Mouse (Mus musculus): Measurements from ENCODE around the gene Samd8.
A peak's percentile ranks its signal among the peaks of the same experiment; 100 is the strongest.

Samd8 gene

GRCm38 (mm10) chr14:21746251-21746650 is 4.1 kb upstream of the Samd8 start:
- DNase-seq: no peak

DNA sequence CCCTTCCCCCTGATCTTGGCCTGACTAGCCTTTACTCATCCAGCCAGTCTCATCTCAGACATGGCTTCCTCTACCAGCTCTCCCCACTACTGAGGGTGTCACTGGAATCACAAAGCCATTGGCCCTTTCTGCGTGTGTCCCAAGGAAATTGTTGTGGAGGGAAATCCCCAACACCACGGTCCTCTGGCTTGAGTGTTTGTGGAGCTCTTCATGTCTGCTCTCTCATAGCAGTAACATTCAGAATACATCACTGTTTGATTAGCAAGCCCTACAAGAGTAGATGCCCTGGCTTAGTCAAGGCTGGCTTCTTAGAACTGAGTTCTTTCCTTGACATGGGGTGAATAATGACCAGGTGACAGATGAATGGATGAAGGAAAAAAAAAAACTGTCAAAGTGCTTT is 3.5 kb upstream of the Samd8 start:
- DNase-seq: no peak

DNA sequence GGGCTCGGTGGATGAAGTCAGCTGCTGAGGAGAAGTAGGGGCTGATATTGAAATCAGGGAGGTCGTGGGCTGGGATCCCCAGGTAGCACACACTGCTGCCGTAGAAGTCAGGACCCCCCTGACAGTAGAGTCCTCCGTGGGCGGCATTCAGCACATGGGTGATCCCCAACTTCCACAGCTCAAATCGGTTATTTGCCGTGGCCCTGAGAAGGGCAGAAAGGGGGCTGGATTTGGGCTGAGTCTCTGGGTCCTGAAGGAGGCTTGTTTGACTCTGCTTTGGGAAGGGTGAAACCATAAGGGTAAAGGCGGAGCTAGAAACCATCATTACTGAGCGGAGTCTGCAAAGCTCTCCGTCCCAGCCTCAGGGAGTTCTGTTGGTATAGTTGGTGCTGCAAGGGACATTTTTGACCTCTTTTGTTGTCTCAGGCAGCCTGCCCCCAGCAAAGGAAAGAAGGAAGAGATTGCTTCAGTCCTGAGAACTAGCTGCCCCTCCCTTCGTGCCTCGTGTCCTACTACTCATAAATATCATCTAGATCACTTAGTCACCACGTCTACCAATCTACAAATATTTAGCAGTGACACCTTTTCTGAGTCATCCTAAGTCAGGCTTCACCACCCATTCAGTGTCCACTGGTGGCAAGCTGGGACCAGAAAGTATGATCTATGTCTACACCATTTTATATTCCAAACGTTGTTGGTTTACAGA is 2.7 kb upstream of the Samd8 start:
- DNase-seq: no peak

- no peak for DNase-seq
Observed at GRCm38 (mm10) chr14:21748142-21748870, 2.0 kb upstream of the Samd8 start.

DNA sequence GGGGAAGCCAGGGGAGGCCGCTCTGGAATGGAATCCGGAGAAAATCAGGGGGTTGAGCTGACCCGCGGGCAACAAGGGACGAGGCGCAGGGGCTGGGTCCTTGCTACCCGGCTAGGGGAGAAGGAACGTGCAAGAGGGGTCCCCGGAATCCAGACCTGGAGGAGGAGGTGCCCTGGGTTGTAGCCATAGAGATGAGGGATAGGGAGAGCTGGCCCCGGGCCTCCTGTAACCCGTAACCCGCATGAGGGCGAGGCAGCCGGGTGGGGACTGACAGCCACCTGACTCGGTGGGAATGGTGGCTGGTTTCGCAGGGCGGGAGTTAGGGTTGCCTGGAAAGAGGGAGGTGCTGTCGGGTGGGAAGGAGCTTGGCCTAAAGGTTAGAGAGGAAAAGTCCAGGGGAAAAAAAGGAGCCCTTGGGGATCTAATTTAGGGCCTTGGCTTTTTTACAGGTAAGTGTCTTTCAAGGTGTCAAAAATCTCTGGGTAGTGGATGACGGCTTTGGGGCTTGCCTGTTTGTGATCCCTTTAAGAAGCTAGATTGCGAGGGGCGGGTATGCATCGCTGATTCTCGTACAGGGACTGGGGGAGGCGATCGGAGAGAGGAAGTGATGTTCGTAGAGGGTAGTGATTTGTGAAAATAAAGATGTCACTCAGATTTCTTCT is 681 bp downstream of the Samd8 start, which contains the start of gene Dusp13:
Dusp13 (minus strand) TSS at position 301 of the 662 bp plus-strand sequence.
- DNase-seq: peak; percentile 78

DNA sequence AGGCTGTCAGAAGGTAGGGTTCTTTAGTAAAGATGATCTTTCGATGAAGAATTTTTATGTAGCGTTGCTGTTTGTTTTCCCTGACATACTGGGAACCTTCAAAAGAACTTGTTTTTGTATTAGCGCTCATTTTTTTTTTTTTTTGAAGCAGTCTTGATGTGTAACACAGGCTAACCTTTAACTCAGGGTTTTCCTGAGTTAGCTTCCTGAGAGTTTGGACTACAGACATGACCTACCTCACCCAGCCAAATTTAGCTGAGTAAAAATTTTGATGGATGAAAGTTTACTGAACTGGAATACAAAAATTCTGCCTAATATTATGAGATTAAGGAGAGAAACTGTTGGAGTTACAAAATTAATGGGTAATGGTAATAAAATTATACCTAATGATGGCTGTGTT is 2.1 kb downstream of the Samd8 start:
- DNase-seq: no peak

GRCm38 (mm10) chr14:21753367-21753766 is 3.0 kb downstream of the Samd8 start:
- DNase-seq: no peak

DNA sequence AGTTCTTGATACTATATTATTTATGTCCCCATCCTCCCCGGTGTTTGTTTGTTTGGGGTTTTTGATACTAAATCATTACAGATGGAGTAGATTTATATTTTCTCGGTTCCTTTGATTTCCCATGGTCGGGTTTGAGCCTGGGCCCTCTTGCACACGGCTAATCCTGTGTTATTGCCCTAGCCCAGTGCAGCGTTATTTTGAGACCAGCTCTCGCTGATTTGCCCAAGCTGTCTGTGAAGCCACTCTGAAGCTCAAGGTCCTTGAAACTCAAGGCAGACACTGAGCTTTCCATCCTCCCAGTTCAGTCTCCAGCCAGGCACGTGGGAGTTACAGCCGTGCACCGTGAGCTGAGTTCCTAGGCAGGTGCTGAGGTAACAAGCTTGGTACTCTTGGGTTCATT is 11.2 kb downstream of the Samd8 start:
- DNase-seq: no peak

GRCm38 (mm10) chr14:21763736-21764135 is 13.4 kb downstream of the Samd8 start:
- no peak for DNase-seq

GRCm38 (mm10) chr14:21764646-21765045 is 14.3 kb downstream of the Samd8 start:
- DNase-seq: no peak

DNA sequence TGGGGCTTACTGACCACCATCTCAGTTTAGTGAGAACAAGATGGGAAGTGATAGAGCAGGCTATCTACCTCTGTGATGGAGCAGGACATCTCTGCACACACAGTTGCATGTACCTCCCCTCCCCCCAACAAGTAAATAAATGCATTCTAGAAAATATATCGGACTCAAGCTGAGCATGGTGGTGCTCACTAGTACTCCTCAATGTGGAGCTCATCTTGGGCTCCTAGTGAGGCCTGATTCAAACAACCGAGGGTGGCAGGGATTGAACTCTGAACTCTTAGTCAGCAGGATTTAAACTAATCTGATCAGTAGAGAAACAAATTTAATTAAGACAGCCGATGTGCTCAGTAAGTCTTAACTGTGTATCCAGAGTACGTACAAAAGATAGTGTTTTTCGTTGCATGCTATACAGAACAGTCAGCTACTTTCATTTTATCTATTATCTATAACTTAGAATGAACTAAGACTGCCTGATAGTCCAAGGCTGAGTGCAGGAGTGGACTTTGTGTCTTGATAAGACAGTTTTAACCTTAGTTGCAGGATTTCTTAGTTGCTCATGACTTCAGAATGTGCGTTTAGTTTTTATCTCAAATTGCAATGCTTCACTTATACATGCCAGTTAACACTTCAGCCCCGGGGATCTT is 15.5 kb downstream of the Samd8 start:
- no peak for DNase-seq

DNA sequence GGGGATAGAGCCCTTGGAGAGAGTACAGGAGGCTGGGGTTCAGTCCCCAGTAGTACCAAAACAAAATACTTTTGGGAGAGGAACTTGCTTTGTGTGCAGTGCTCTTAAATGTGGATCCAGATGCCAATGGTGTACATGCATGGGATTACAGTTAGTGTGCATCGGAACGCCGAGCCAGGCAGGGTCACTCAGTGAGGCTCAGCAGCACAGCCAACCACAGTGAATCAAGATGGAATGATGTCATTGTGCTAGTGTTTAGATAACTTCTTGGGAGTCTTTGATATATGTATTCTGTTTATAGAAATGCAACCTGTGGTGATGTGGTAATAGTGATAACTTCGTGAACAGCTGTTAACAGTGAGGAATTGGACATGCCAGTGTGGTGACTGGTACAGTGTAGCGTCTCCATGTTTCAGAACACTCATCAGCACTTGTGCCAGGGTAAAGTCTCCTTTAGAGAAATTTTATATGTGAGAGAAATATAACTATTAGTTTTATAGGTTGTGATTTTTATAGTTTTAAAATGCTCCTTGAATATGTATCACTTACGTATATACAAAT is 16.1 kb downstream of the Samd8 start:
- no peak for DNase-seq

DNA sequence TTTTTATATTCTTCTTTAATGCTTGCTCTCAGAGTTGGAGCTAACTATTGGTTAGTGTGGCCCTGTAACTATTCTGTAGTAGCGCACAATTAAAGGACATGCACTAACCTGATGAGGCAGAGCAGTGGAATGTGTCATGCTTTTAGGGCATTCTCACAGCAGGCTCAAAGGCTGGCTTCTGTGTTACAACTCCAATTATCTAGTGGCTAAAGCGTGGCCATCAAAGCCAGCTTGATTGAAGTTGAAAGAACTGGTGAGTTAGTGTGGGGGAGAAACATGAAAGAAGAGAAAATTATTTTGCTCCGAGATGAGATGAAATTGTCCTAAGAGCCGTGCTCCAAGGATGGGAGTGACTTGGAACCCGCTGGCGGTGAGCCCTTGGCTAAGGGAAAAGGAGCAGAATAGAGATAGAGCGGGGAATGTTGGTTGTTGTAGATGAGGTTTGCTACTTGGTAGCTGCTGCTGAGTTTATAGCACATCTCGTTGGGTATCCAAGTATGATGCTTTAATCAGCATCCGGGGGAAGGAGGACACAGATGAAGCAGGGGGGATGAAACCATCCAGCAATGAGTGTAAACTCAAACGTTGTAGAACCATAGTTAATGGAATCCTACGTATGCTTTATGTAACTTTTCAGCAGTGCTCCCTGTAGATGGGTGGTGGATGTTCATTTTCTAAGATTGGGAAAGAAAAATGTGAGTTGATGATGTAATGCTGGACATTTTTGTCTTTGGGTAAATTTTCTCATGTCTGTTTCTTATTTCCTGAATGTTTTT is 22.4 kb downstream of the Samd8 start:
- no peak for DNase-seq

GRCm38 (mm10) chr14:21773946-21774345 is 23.6 kb downstream of the Samd8 start:
- DNase-seq: no peak

- DNase-seq: peak; percentile 21
Observed at GRCm38 (mm10) chr14:21776201-21776600, 25.9 kb downstream of the Samd8 start.

- peak; percentile 71 for DNase-seq
Observed at GRCm38 (mm10) chr14:21786500-21786899, 36.2 kb downstream of the Samd8 start.

GRCm38 (mm10) chr14:21787374-21787773 is 37.0 kb downstream of the Samd8 start:
- DNase-seq: peak; percentile 40

DNA sequence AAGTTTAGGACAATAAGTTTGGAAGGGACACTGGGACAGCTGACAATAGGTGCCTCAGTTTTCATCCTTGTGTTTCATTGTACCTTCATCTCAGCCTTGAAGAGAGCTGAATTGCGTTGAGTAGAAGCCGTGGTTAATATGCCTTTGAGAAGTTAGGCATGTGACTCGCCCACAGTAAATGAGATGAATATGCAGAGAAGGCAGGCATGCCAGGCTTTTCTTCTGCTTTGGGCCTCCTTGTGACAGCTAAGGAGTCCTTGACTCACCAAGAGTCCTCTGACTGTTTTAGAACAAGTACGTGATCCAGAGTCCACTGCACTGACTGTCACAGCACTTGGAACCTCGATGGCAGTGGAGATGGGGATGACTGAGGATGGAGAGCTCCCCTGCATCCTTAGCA is 37.8 kb downstream of the Samd8 start:
- peak; percentile 26 for DNase-seq

- no peak for DNase-seq
Observed at GRCm38 (mm10) chr14:21790585-21791251, 40.4 kb downstream of the Samd8 start.

DNA sequence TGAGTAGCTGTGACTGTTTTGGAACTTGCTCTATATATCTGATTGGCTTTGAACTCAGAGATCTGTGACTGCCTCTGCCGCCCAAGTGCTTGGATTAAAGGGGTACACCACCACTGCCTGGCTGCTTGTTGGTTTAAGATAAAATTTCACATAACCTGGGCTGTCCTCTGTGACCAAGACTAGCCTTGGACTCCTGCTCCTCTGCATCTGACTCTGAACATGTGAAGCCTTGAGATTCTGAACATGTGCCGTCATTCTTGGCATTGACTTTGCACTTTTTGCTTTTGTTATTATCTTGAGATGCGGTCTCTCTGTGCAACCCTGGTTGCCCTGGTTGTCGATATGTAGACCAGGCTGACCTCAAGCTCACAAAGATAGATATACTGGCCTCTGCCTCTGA is 41.4 kb downstream of the Samd8 start:
- no peak for DNase-seq

- no peak for DNase-seq
Observed at GRCm38 (mm10) chr14:21792250-21792649, 41.9 kb downstream of the Samd8 start.

DNA sequence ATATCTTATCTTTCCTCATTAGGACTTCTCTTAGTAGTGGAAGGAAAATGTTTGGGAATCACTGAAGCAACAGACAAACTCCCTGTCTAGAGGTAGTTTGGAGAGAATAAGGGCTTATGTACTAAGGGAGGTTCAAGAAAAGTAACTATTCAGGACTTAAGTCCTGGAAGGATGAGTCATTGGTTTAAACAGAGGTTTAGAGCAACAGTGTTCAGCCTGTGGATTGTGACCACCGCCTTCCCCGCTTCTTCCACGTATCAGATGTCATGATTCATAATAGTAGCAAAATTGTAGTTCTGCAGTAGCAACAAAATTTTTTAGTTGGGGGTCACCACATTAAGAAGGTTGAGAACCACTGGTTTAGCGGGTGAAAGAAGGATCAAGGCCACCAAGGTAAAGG is 50.3 kb downstream of the Samd8 start:
- DNase-seq: no peak

Measured in kidney, adult 11 months (tissue).